Mouse (Mus musculus) megakaryocyte, adult 5-6 weeks (primary cell): Measurements from ENCODE around the gene Eed. TPM values are rescaled to one million over a fixed set of nuclear protein-coding genes. Genes with fewer than 3 reads are reported as not detected.
A peak's percentile ranks its signal among the peaks of the same experiment; 100 is the strongest.

Experiments used
- ATAC-seq: 2 replicates; pipeline ENCODE4 v1.8.0; 2016; ENCODE audit warnings: mild to moderate bottlenecking, inconsistent platforms; ENCODE audit not compliant: poor library complexity, severe bottlenecking
- total RNA-seq, 2 experiments: library from RNA; stranded (forward) in 1 of 2; stranded (reverse) in 1 of 2; fragments of 153-499, 151-499 nt in 1 of 2; fragments of 221-1000, 200-1000 nt in 1 of 2; gene quantifications; 2 replicates each; pipeline versions ENCODE4 v1.2.3 to v1.2.4; 2015 to 2017

Gene Eed
- total RNA-seq, 2 experiments from 2014 or later: 114 to 156 TPM

GRCm38 (mm10) chr7:89983441-89983840 lies 2.7 kb upstream of the Eed start:
- ATAC-seq: no peak

- ATAC-seq: no peak
Measured at GRCm38 (mm10) chr7:89981557-89981956, 774 bp upstream of the Eed start.

GRCm38 (mm10) chr7:89980133-89980484 lies 674 bp downstream of the Eed start:
- no peak for ATAC-seq

- ATAC-seq: no peak
Measured at GRCm38 (mm10) chr7:89979432-89980130, 1.2 kb downstream of the Eed start.

GRCm38 (mm10) chr7:89976796-89977195 lies 4.0 kb downstream of the Eed start:
- no peak for ATAC-seq

GRCm38 (mm10) chr7:89975571-89975970 lies 5.2 kb downstream of the Eed start:
- ATAC-seq: no peak

GRCm38 (mm10) chr7:89967235-89967634 lies 13.5 kb downstream of the Eed start:
- ATAC-seq: peak; percentile 61

GRCm38 (mm10) chr7:89966771-89967170 lies 14.0 kb downstream of the Eed start:
- peak; percentile 34; the same call in 1 of the 2 replicates for ATAC-seq

GRCm38 (mm10) chr7:89963135-89963534 lies 17.6 kb downstream of the Eed start:
- ATAC-seq: peak; percentile 81

- no peak for ATAC-seq
Measured at GRCm38 (mm10) chr7:89957300-89957699, 23.5 kb downstream of the Eed start.

GRCm38 (mm10) chr7:89954261-89954660 lies 26.5 kb downstream of the Eed start:
- ATAC-seq: no peak

- ATAC-seq: no peak
Measured at GRCm38 (mm10) chr7:89949403-89949802, 31.4 kb downstream of the Eed start.

- no peak for ATAC-seq
Measured at GRCm38 (mm10) chr7:89948026-89948425, 32.8 kb downstream of the Eed start.

GRCm38 (mm10) chr7:89940571-89941463 lies 40.0 kb downstream of the Eed start, which contains the start of gene Hikeshi:
Hikeshi (minus strand) TSS chr7:89941204.
- peak; percentile 100 for ATAC-seq

- no peak for ATAC-seq
Measured at GRCm38 (mm10) chr7:89939497-89940353, 41.1 kb downstream of the Eed start.

GRCm38 (mm10) chr7:89923441-89924180 lies 57.2 kb downstream of the Eed start:
- ATAC-seq: no peak

- ATAC-seq: no peak
Measured at GRCm38 (mm10) chr7:89917776-89918175, 63.0 kb downstream of the Eed start.

- no peak for ATAC-seq
Measured at GRCm38 (mm10) chr7:89916711-89917110, 64.1 kb downstream of the Eed start.

- ATAC-seq: no peak
Measured at GRCm38 (mm10) chr7:89913432-89914158, 67.2 kb downstream of the Eed start.

GRCm38 (mm10) chr7:89912356-89912755 lies 68.4 kb downstream of the Eed start:
- no peak for ATAC-seq
